Mouse (Mus musculus): ENCODE measurements around the gene Rragb. TPM values are rescaled to one million over a fixed set of nuclear protein-coding genes. Genes with fewer than 3 reads are reported as not detected.

Gene Rragb
- polyA plus RNA-seq, 1 experiment from 2014 or later: 1.7 TPM

Other genes with a start within 250 kb of the Rragb start
- 0.56 and 1.0 TPM in 2 replicates for gene Usp51, start 133.5 kb upstream of the Rragb start, polyA plus RNA-seq (2015; fragmentation: Nextera tagmentation; extraction: Ambion mirVana)
- gene Mageh1, start 102.4 kb upstream of the Rragb start, polyA plus RNA-seq (2015; fragmentation: Nextera tagmentation; extraction: Ambion mirVana): 53.3 and 55.2 TPM in 2 replicates
- gene Foxr2, start 21.2 kb upstream of the Rragb start, polyA plus RNA-seq (2015; fragmentation: Nextera tagmentation; extraction: Ambion mirVana): 0.07 and 0.08 TPM in 2 replicates
- gene Klf8, start 97.5 kb downstream of the Rragb start, polyA plus RNA-seq (2015; fragmentation: Nextera tagmentation; extraction: Ambion mirVana): 0.67 and 0.81 TPM in 2 replicates